28 mouse cellular contexts compared by ENCODE assay signal in the genomic region with DNA sequence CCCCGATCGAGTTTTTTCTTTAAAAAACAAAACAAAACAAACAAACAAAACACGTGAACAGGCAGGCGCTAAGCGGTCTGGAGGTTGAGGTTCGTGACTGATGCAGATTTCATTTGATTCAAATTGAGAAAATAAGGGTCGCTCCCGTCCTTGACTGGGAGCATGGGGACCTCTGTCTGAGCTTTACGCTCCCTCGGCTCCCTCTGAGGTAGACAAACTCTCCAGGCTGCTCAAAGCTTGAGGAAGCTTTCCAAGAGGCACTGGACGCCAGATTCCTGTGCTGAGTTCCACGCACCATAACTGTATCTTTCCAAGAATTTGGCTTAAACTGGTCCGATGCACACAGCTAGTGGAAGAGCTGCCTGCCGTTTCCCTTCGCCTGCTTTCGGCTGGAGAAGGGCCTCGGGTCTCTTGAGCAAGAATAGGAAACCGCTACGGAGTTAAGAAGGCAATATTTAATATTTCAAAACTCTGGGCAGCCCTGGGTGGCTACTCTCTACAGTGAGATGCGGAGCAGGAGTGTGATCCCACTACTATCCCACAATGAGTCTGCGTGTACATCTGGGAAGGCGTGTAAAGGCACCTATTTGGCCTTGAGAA. TPM values are rescaled to one million over a fixed set of nuclear protein-coding genes. Genes with fewer than 3 reads are reported as not detected.
DNase-seq lines count a peak whose midpoint lies in the region; ATAC-seq and TF ChIP-seq lines count a peak whose summit lies in the region.
"Had no signal": no experiment of that assay in that cellular context is flagged by ENCODE, and none has a peak within 500 bp of the region (broad histone marks: within the 10 kb centered on the region; RNA-seq: fewer than 3 reads in every experiment).

No protein-coding gene starts in this region.

- ATAC-seq in heart, embryonic 12.5 days (ENCODE audit: insufficient number of reproducible peaks, low FRiP score): no peak
- no peak for ATAC-seq in limb, embryonic 13.5 days (ENCODE audit: low FRiP score, low read depth)
- ATAC-seq: CD4-positive, CD25-positive, alpha-beta regulatory T cell, adult 4 months; forebrain, embryonic 13.5 days; lung, postnatal 0 days had no signal

- H3K27ac ChIP-seq in heart, embryonic 12.5 days (ENCODE audit: poor library complexity, severe bottlenecking): no peak overlapping the region
- H3K27ac ChIP-seq in limb, embryonic 13.5 days: no peak overlapping the region
- H3K27ac ChIP-seq: forebrain, embryonic 13.5 days; hindbrain, embryonic 12.5 days had no signal

- peaks cover 84% of the 10 kb centered on the region for H3K27me3 ChIP-seq in heart, embryonic 12.5 days (replicated peaks)
- peaks cover 83% of the 10 kb centered on the region for H3K27me3 ChIP-seq in E14TG2a.4 (ENCODE audit: insufficient read depth, low read length)
- H3K27me3 ChIP-seq in limb, embryonic 13.5 days: peaks cover 90% of the 10 kb centered on the region

- H3K9me3 ChIP-seq in heart, embryonic 12.5 days (replicated peaks): no peaks in the 10 kb centered on the region
- H3K9me3 ChIP-seq in E14TG2a.4 (ENCODE audit: low read length): no peaks in the 10 kb centered on the region
- H3K9me3 ChIP-seq in limb, embryonic 13.5 days: no peaks in the 10 kb centered on the region
- H3K9me3 ChIP-seq: forebrain, embryonic 13.5 days; hindbrain, embryonic 12.5 days had no signal

- WGBS in heart, embryonic 12.5 days: 1% methylated on average over 22 of the region's 22 CpGs
- WGBS in limb, embryonic 13.5 days: 1% methylated on average over 22 of the region's 22 CpGs

- intact Hi-C loops in heart, postnatal 36 days (cut with DNase I): no loop called here

- no peak for TF ChIP-seq CTCF in E14TG2a.4 (conservative IDR thresholded peaks at IDR 0.05; ENCODE audit: low read length)

- H3K4me3 ChIP-seq in heart, embryonic 12.5 days: no peak overlapping the region
- peak overlapping the region; percentile 67 for H3K4me3 ChIP-seq in E14TG2a.4 (replicated peaks; ENCODE audit: low read length)
- 0 out of 2 replicates have a peak overlapping the region, but pooled peaks have one; percentile 1 for H3K4me3 ChIP-seq in limb, embryonic 13.5 days
- H3K4me3 ChIP-seq: forebrain, embryonic 13.5 days; hindbrain, embryonic 12.5 days had no signal

- H3K9ac ChIP-seq in heart, embryonic 12.5 days: no peak overlapping the region
- no peak overlapping the region for H3K9ac ChIP-seq in limb, embryonic 13.5 days
- H3K9ac ChIP-seq: forebrain, embryonic 13.5 days; hindbrain, embryonic 12.5 days had no signal

- no peaks in the 10 kb centered on the region for H3K36me3 ChIP-seq in heart, embryonic 12.5 days
- H3K36me3 ChIP-seq in E14TG2a.4 (ENCODE audit: insufficient read depth, low read length): no peaks in the 10 kb centered on the region
- H3K36me3 ChIP-seq in limb, embryonic 13.5 days: no peaks in the 10 kb centered on the region
- H3K36me3 ChIP-seq: hindbrain, embryonic 12.5 days had no signal

- H3K4me1 ChIP-seq in heart, embryonic 12.5 days (replicated peaks): no peaks in the 10 kb centered on the region
- H3K4me1 ChIP-seq in E14TG2a.4 (replicated peaks; ENCODE audit: low read depth, low read length): peaks cover 18% of the 10 kb centered on the region
- 0 out of 2 replicates have a peak, but pooled peaks cover 4% of the 10 kb centered on the region for H3K4me1 ChIP-seq in limb, embryonic 13.5 days
- H3K4me1 ChIP-seq: forebrain, embryonic 13.5 days; hindbrain, embryonic 12.5 days had no signal

- H3K4me2 ChIP-seq in heart, embryonic 12.5 days: peak overlapping the region; percentile 2; the same call in 1 of the 2 replicates
- H3K4me2 ChIP-seq in limb, embryonic 13.5 days (replicated peaks): peak overlapping the region; percentile 37
- H3K4me2 ChIP-seq: forebrain, embryonic 13.5 days; hindbrain, embryonic 12.5 days had no signal

- DNase-seq in heart, postnatal 36 days: no peak
- peak; percentile 62 for DNase-seq in embryo, embryonic 10.5 days (ENCODE audit: low spot score)
- DNase-seq in adrenal gland, postnatal 4 days (ENCODE audit: low spot score in 2 of 2): no peak
- no peak for DNase-seq in thymus, postnatal 10 days (ENCODE audit: low spot score in 2 of 2)
- no peak for DNase-seq in retina, postnatal 1 day
- DNase-seq: adrenal gland, postnatal 10 days; cerebellum, postnatal 10 days; gastrocnemius, postnatal 14 days; heart, adult 18-20 months; kidney, adult 9 months; kidney, postnatal 36 days; liver; midbrain, embryonic 14.5 days; right cerebral cortex, adult 18-20 months had no signal

RNA-seq across cellular contexts. Expression of gene Hoxc13, which starts 10.3 kb away (rescaled TPM):
- 0.18 TPM in 1 of 2 replicates, not detected in the other for polyA plus RNA-seq in heart, embryonic 12.5 days (2016; fragmentation: Nextera tagmentation; extraction: Ambion mirVana)
- not detected for total RNA-seq in heart, postnatal 36 days (2021)
- 2.9 and 3.8 TPM in 2 replicates for polyA plus RNA-seq in limb, embryonic 13.5 days (2015; fragmentation: Nextera tagmentation; extraction: Ambion mirVana)
- not detected for total RNA-seq in adrenal gland, postnatal 4 days (2021)
- total RNA-seq: adrenal gland, postnatal 10 days; gastrocnemius, postnatal 14 days; heart, adult 18-20 months; megakaryocyte progenitor cell, adult 5-6 weeks had no signal
- polyA plus RNA-seq: CD4-positive, CD25-positive, alpha-beta regulatory T cell, adult 4 months; forebrain, embryonic 13.5 days; heart, embryonic 16.5 days; intestine, embryonic 14.5 days; liver, embryonic 16.5 days; lung, postnatal 0 days; midbrain, embryonic 14.5 days; small intestine, adult 2 months; stomach, embryonic 14.5 days had no signal

RNA-seq across cellular contexts. Expression of gene Hoxc12, which starts 26.0 kb away (rescaled TPM):
- not detected in 2 replicates for polyA plus RNA-seq in heart, embryonic 12.5 days (2016; fragmentation: Nextera tagmentation; extraction: Ambion mirVana)
- total RNA-seq in heart, postnatal 36 days (2021): not detected
- 2.8 and 3.1 TPM in 2 replicates for polyA plus RNA-seq in limb, embryonic 13.5 days (2015; fragmentation: Nextera tagmentation; extraction: Ambion mirVana)
- total RNA-seq in adrenal gland, postnatal 4 days (2021): not detected
- total RNA-seq: adrenal gland, postnatal 10 days; heart, adult 18-20 months; megakaryocyte progenitor cell, adult 5-6 weeks had no signal
- polyA plus RNA-seq: brain, embryonic 14.5 days; CD4-positive, CD25-positive, alpha-beta regulatory T cell, adult 4 months; forebrain, embryonic 13.5 days; heart, embryonic 16.5 days; hindbrain, embryonic 12.5 days; intestine, embryonic 14.5 days; liver, embryonic 16.5 days; lung, postnatal 0 days; midbrain, embryonic 14.5 days; small intestine, adult 2 months; stomach, embryonic 14.5 days had no signal

RNA-seq across cellular contexts. Expression of gene Hoxc11, which starts 43.6 kb away (rescaled TPM):
- not detected in 2 replicates for polyA plus RNA-seq in heart, embryonic 12.5 days (2016; fragmentation: Nextera tagmentation; extraction: Ambion mirVana)
- not detected for total RNA-seq in heart, postnatal 36 days (2021)
- polyA plus RNA-seq in limb, embryonic 13.5 days (2015; fragmentation: Nextera tagmentation; extraction: Ambion mirVana): 2.1 and 2.6 TPM in 2 replicates
- total RNA-seq in adrenal gland, postnatal 4 days (2021): under 1 TPM in 1 of 2 experiments, not detected in 1; 0.20 TPM
- total RNA-seq: heart, adult 18-20 months; megakaryocyte progenitor cell, adult 5-6 weeks had no signal
- polyA plus RNA-seq: brain, embryonic 14.5 days; CD4-positive, CD25-positive, alpha-beta regulatory T cell, adult 4 months; forebrain, embryonic 13.5 days; heart, embryonic 16.5 days; hindbrain, embryonic 12.5 days; liver, embryonic 16.5 days; lung, postnatal 0 days; midbrain, embryonic 14.5 days; small intestine, adult 2 months; stomach, embryonic 14.5 days had no signal

RNA-seq across cellular contexts. Expression of gene Hoxc10, which starts 56.0 kb away (rescaled TPM):
- not detected in 2 replicates for polyA plus RNA-seq in heart, embryonic 12.5 days (2016; fragmentation: Nextera tagmentation; extraction: Ambion mirVana)
- total RNA-seq in heart, postnatal 36 days (2021): not detected
- 11.0 and 11.3 TPM in 2 replicates for polyA plus RNA-seq in limb, embryonic 13.5 days (2015; fragmentation: Nextera tagmentation; extraction: Ambion mirVana)
- total RNA-seq in adrenal gland, postnatal 4 days (2021): 1 to 10 TPM; 1.2 to 5.6 TPM
- total RNA-seq: heart, adult 18-20 months; megakaryocyte progenitor cell, adult 5-6 weeks had no signal
- polyA plus RNA-seq: brain, embryonic 14.5 days; CD4-positive, CD25-positive, alpha-beta regulatory T cell, adult 4 months; forebrain, embryonic 13.5 days; heart, embryonic 16.5 days; hindbrain, embryonic 12.5 days; liver, embryonic 16.5 days; lung, postnatal 0 days; midbrain, embryonic 14.5 days; small intestine, adult 2 months; stomach, embryonic 14.5 days had no signal

RNA-seq across cellular contexts. Expression of gene Hoxc5, which starts 56.6 kb away (rescaled TPM):
- 0.38 and 0.39 TPM in 2 replicates for polyA plus RNA-seq in heart, embryonic 12.5 days (2016; fragmentation: Nextera tagmentation; extraction: Ambion mirVana)
- not detected for total RNA-seq in heart, postnatal 36 days (2021)
- 5.2 and 6.7 TPM in 2 replicates for polyA plus RNA-seq in limb, embryonic 13.5 days (2015; fragmentation: Nextera tagmentation; extraction: Ambion mirVana)
- 1 to 10 TPM; 7.9 to 8.0 TPM for total RNA-seq in adrenal gland, postnatal 4 days (2021)
- total RNA-seq: megakaryocyte progenitor cell, adult 5-6 weeks had no signal
- polyA plus RNA-seq: CD4-positive, CD25-positive, alpha-beta regulatory T cell, adult 4 months; forebrain, embryonic 13.5 days; lung, postnatal 0 days had no signal
